Mouse (Mus musculus) MEL (cell line): Measurements from ENCODE around the gene Rprd1b. TPM values are rescaled to one million over a fixed set of nuclear protein-coding genes. Genes with fewer than 3 reads are reported as not detected.

Experiments used
- DNase-seq: peaks from one replicate; pipeline ENCODE4 v3.0.0; 2011; ENCODE audit warnings: low read depth, low spot score
- H3K27ac ChIP-seq: 2 replicates; pipeline ENCODE4 v1.5.1; 2012; ENCODE audit warnings: low read depth, mild to moderate bottlenecking, control low read depth, low read length, moderate library complexity; ENCODE audit not compliant: control insufficient read depth
- H3K27me3 ChIP-seq, 2 experiments: fragments of 150-350 bp in 1 of 2; sonication (generic) in 1 of 2; 2 replicates each; pipeline ENCODE4 v1.6.1; 2012; ENCODE audit warnings: low read length in 2 of 2, mild to moderate bottlenecking in 2 of 2, improper control_type of control experiment in 1 of 2, moderate library complexity in 1 of 2; ENCODE audit not compliant: insufficient read depth in 2 of 2, control insufficient read depth in 1 of 2
- H3K36me3 ChIP-seq, 2 experiments: 2 replicates each; pipeline ENCODE4 v1.6.1; 2012 to 2014; ENCODE audit warnings: low read length in 2 of 2, improper control_type of control experiment in 1 of 2, inconsistent platforms in 1 of 2, mild to moderate bottlenecking in 1 of 2; ENCODE audit not compliant: insufficient read depth in 2 of 2, control insufficient read depth in 1 of 2
- H3K4me1 ChIP-seq, 2 experiments: fragments of 150-350 bp in 1 of 2; sonication (generic) in 1 of 2; 2 replicates each; pipeline ENCODE4 v1.6.1; 2012; ENCODE audit warnings: low read length in 2 of 2, improper control_type of control experiment in 1 of 2, mild to moderate bottlenecking in 1 of 2; ENCODE audit not compliant: insufficient read depth in 2 of 2, control insufficient read depth in 1 of 2
- H3K4me3 ChIP-seq, 2 experiments: fragments of 150-350 bp in 1 of 2; sonication (generic) in 1 of 2; 2 replicates each; pipeline ENCODE4 v1.5.1; 2012; ENCODE audit warnings: low read depth in 2 of 2, low read length in 2 of 2, mild to moderate bottlenecking in 2 of 2, moderate library complexity in 2 of 2, control low read depth in 1 of 2, improper control_type of control experiment in 1 of 2; ENCODE audit not compliant: control insufficient read depth in 1 of 2, insufficient read depth in 1 of 2
- H3K79me2 ChIP-seq: 2 replicates; pipeline ENCODE4 v1.6.1; 2012; ENCODE audit warnings: mild to moderate bottlenecking, low read length, moderate library complexity; ENCODE audit not compliant: control insufficient read depth, poor library complexity, insufficient read depth
- H3K9ac ChIP-seq: 2 replicates; pipeline ENCODE4 v1.6.1; 2012; ENCODE audit warnings: low read depth, mild to moderate bottlenecking, control low read depth, low read length, moderate library complexity; ENCODE audit not compliant: control insufficient read depth, poor library complexity, severe bottlenecking
- H3K9me3 ChIP-seq: fragments of 150-350 bp; sonication (generic); replicated peaks from 2 replicates; pipeline ENCODE4 v1.6.1; 2012; ENCODE audit warnings: mild to moderate bottlenecking, low read length, improper control_type of control experiment, moderate library complexity; ENCODE audit not compliant: insufficient read depth
- BHLHE40 ChIP-seq: IDR thresholded peaks from 2 replicates; pipeline ENCODE4 v1.6.1; 2012; ENCODE audit warnings: low read depth, mild to moderate bottlenecking, inconsistent platforms, low read length, improper control_type of control experiment, borderline replicate concordance
- CHD1 ChIP-seq: IDR thresholded peaks from 2 replicates; pipeline ENCODE4 v1.6.1; 2012; ENCODE audit warnings: low read depth, mild to moderate bottlenecking, inconsistent platforms, low read length, improper control_type of control experiment
- E2F4 ChIP-seq: IDR thresholded peaks from 2 replicates; pipeline ENCODE4 v1.6.1; 2011; ENCODE audit warnings: low read depth, low read length, improper control_type of control experiment, borderline replicate concordance
- ELF1 ChIP-seq: IDR thresholded peaks from 2 replicates; pipeline ENCODE4 v1.6.1; 2014; ENCODE audit warnings: low read depth, mild to moderate bottlenecking, inconsistent platforms, low read length, improper control_type of control experiment, moderate library complexity
- EP300 ChIP-seq, 2 experiments: IDR thresholded peaks; 2 replicates each; pipeline ENCODE4 v1.6.1; 2011; ENCODE audit warnings: improper control_type of control experiment in 2 of 2, low read length in 2 of 2, low read depth in 1 of 2, mild to moderate bottlenecking in 1 of 2
- ETS1 ChIP-seq: IDR thresholded peaks from 2 replicates; pipeline ENCODE4 v1.6.1; 2012; ENCODE audit warnings: low read depth, mild to moderate bottlenecking, inconsistent platforms, low read length, improper control_type of control experiment, moderate library complexity
- GATA1 ChIP-seq: IDR thresholded peaks from 2 replicates; pipeline ENCODE4 v1.6.1; 2011; ENCODE audit warnings: low read depth, low read length, improper control_type of control experiment
- KAT2A ChIP-seq: conservative IDR thresholded peaks from 2 replicates; pipeline ENCODE4 v1.6.1; 2012; ENCODE audit warnings: low read depth, low read length, improper control_type of control experiment, inconsistent platforms
- MEF2A ChIP-seq: IDR thresholded peaks from 2 replicates; pipeline ENCODE4 v1.6.1; 2014; ENCODE audit warnings: low read depth, mild to moderate bottlenecking, inconsistent platforms, low read length, improper control_type of control experiment; ENCODE audit not compliant: poor library complexity, insufficient replicate concordance, severe bottlenecking; ENCODE audit errors: extremely low read depth
- MXI1 ChIP-seq: IDR thresholded peaks from 2 replicates; pipeline ENCODE4 v1.6.1; 2011; ENCODE audit warnings: mild to moderate bottlenecking, low read depth, low read length, improper control_type of control experiment
- RCOR1 ChIP-seq: IDR thresholded peaks from 2 replicates; pipeline ENCODE4 v1.6.1; 2012; ENCODE audit warnings: low read depth, mild to moderate bottlenecking, inconsistent platforms, low read length, improper control_type of control experiment
- SIN3A ChIP-seq: IDR thresholded peaks from 2 replicates; pipeline ENCODE4 v1.6.1; 2012; ENCODE audit warnings: low read length, improper control_type of control experiment, inconsistent platforms
- TAL1 ChIP-seq: IDR thresholded peaks from 2 replicates; pipeline ENCODE4 v1.6.1; 2012; ENCODE audit warnings: mild to moderate bottlenecking, inconsistent platforms, low read length, moderate library complexity, mixed read lengths
- USF2 ChIP-seq, 2 experiments: IDR thresholded peaks; 2 replicates each; pipeline ENCODE4 v1.6.1; 2011 to 2012; ENCODE audit warnings: improper control_type of control experiment in 2 of 2, low read length in 2 of 2, borderline replicate concordance in 1 of 2, inconsistent platforms in 1 of 2, low read depth in 1 of 2, mild to moderate bottlenecking in 1 of 2; ENCODE audit not compliant: insufficient read depth in 1 of 2
- ZMIZ1 ChIP-seq: IDR thresholded peaks from 2 replicates; pipeline ENCODE4 v1.6.1; 2012; ENCODE audit warnings: low read depth, mild to moderate bottlenecking, inconsistent platforms, low read length, improper control_type of control experiment, moderate library complexity
- polyA plus RNA-seq, 2 experiments: library from polyadenylated mRNA; stranded (reverse) in 1 of 2; unstranded in 1 of 2; fragments of >175 nt in 1 of 2; fragments of >200 nt in 1 of 2; gene quantifications; 2 replicates each; pipeline versions ENCODE4 v1.2.1 to v1.2.4; 2012; ENCODE audit warnings: low replicate concordance in 2 of 2, low read depth in 1 of 2; ENCODE audit not compliant: insufficient read length in 2 of 2, insufficient read depth in 1 of 2, missing spikeins in 1 of 2
- total RNA-seq: library from RNA; depleted of rRNA; stranded (reverse); fragments of 300-350 nt; gene quantifications from 2 replicates; pipeline ENCODE4 v1.2.3, GENCODE M21; 2012

The Rprd1b gene
- total and polyA plus RNA-seq, 3 experiments: 14.2 to 35.1 TPM; not detected in 1

DNA sequence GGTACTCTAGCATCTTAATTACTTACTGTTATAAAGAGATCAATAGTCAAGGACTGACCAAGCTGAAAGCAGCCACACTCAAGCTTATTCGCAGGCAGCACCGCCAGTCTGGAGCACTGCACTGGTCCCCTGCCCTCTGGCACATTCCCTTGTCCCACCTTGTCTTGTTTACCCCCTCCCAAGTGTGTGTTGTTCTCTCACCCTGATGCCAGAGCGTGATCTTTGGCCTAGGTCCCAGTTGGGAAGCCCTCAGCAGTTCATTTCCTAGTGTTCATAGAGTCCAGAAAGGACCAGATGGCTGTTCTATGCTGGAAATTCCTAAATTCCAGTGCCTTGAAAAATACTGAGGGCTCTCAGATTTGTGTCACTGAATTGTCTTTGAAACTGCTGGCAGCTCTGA lies 28.7 kb downstream of the Rprd1b start:
- TF ChIP-seq ELF1 (no peak), MXI1 (no peak), ZMIZ1 (no peak), USF2 (IDR thresholded peaks at IDR 0.05; ENCODE audit: borderline replicate concordance in 1 of 2, insufficient read depth in 1 of 2, low read depth in 1 of 2, low read length in 2 of 2) (no peak), GATA1 (no peak), BHLHE40 (no peak), SIN3A (no peak), MEF2A (no peak), E2F4 (no peak)
- no peak overlapping the region for H3K4me3 ChIP-seq
- no peak overlapping the region for H3K27ac ChIP-seq
- no peak for DNase-seq
- peaks cover 2 to 35% of the 10 kb centered on the region in 2 experiments; a peak in 3 of 4 replicates for H3K36me3 ChIP-seq
- H3K27me3 ChIP-seq: no peaks in the 10 kb centered on the region
- H3K79me2 ChIP-seq: no peaks in the 10 kb centered on the region
- H3K4me1 ChIP-seq: peaks cover 0 to 3% of the 10 kb centered on the region in 2 experiments; a peak in 1 of 4 replicates
- no peak overlapping the region for H3K9ac ChIP-seq
- H3K9me3 ChIP-seq: no peaks in the 10 kb centered on the region

DNA sequence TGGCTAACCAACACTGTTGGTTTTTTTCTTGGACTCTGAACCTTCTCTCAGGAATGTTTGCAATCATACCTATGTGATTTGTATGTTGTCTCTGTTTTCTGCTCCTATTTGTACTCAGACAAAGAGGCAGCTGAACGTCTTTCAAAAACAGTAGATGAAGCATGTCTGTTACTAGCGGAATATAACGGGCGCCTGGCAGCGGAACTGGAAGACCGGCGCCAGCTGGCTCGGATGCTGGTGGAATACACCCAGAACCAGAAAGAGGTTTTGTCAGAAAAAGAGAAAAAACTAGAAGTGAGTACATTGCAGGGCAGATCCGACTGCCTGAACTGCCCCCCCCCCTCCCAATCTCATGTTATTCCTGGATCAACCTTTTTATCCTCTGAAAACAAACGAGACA lies 30.2 kb downstream of the Rprd1b start:
- TF ChIP-seq EP300 (IDR thresholded peaks at IDR 0.05; ENCODE audit: low read depth in 1 of 2, low read length in 2 of 2) (no peak), KAT2A (no peak), TAL1 (no peak), USF2 (IDR thresholded peaks at IDR 0.05; ENCODE audit: borderline replicate concordance in 1 of 2, insufficient read depth in 1 of 2, low read depth in 1 of 2, low read length in 2 of 2) (no peak), BHLHE40 (no peak), MEF2A (no peak), CHD1 (no peak), RCOR1 (no peak), ELF1 (no peak), ETS1 (no peak)
- TF ChIP-seq, all 39 proteins: peak for 0

More for the DNA sequence above, 30.2 kb downstream of the Rprd1b start:
- Histone ChIP-seq H3K27ac (no peak overlapping the region), H3K36me3 (peaks cover 2 to 34% of the 10 kb centered on the region in 2 experiments; a peak in 3 of 4 replicates), H3K9me3 (no peaks in the 10 kb centered on the region), H3K27me3 (no peaks in the 10 kb centered on the region), H3K79me2 (no peaks in the 10 kb centered on the region), H3K9ac (no peak overlapping the region), H3K4me1 (peaks cover 0 to 3% of the 10 kb centered on the region in 2 experiments; a peak in 1 of 4 replicates), H3K4me3 (no peak overlapping the region)
- no peak for DNase-seq
